Mouse (Mus musculus) spleen, embryonic (tissue): ENCODE measurements around the gene Cand1.

Experiments
- CTCF ChIA-PET: fragments of 350-600 bp; sonication (Branson Sonifier 250); formaldehyde crosslinking; loops from one replicate; lab custom pipeline; 2022; lab: Charles Lee

The Cand1 gene

GRCm38 (mm10) chr10:119239969-119240721, at the start of gene Cand1:
Cand1 (minus strand) TSS chr10:119240055.
- CTCF ChIA-PET: interaction anchor here (0.5 kb wide), 1 partner anchor 1709 kb away, joined by 3 read pairs; no protein-coding TSS in a partner anchor

- CTCF ChIA-PET: no interaction called here
Measured at GRCm38 (mm10) chr10:119278871-119279270, 39.0 kb upstream of the Cand1 start.

GRCm38 (mm10) chr10:119274333-119274732, 34.5 kb upstream of the Cand1 start:
- CTCF ChIA-PET: no interaction called here

GRCm38 (mm10) chr10:119272536-119272935, 32.7 kb upstream of the Cand1 start:
- CTCF ChIA-PET: no interaction called here

- CTCF ChIA-PET: no interaction called here
Measured at GRCm38 (mm10) chr10:119272005-119272404, 32.1 kb upstream of the Cand1 start.

- CTCF ChIA-PET: no interaction called here
Measured at GRCm38 (mm10) chr10:119271101-119271500, 31.2 kb upstream of the Cand1 start.

- CTCF ChIA-PET: no interaction called here
Measured at GRCm38 (mm10) chr10:119270384-119270985, 30.6 kb upstream of the Cand1 start.

GRCm38 (mm10) chr10:119264761-119265160, 24.9 kb upstream of the Cand1 start:
- CTCF ChIA-PET: no interaction called here

GRCm38 (mm10) chr10:119262821-119263220, 23.0 kb upstream of the Cand1 start:
- CTCF ChIA-PET: interaction anchor here (0.7 kb wide), 1 partner anchor 15 kb away, joined by 6 read pairs; no protein-coding TSS in a partner anchor

- CTCF ChIA-PET: interaction anchor here (0.6 kb wide), 1 partner anchor 16 kb away, joined by 3 read pairs; no protein-coding TSS in a partner anchor
Measured at GRCm38 (mm10) chr10:119257876-119258275, 18.0 kb upstream of the Cand1 start.

- CTCF ChIA-PET: no interaction called here
Measured at GRCm38 (mm10) chr10:119244146-119244545, 4.3 kb upstream of the Cand1 start.

- CTCF ChIA-PET: no interaction called here
Measured at GRCm38 (mm10) chr10:119240722-119241089, 851 bp upstream of the Cand1 start.

- CTCF ChIA-PET: interaction anchor here (0.5 kb wide), 1 partner anchor 1709 kb away, joined by 3 read pairs; no protein-coding TSS in a partner anchor
Measured at GRCm38 (mm10) chr10:119239633-119239968, 254 bp downstream of the Cand1 start.

GRCm38 (mm10) chr10:119238985-119239631, 747 bp downstream of the Cand1 start:
- CTCF ChIA-PET: interaction anchor here (0.7 kb wide), 1 partner anchor 1194 kb away, joined by 3 read pairs; no protein-coding TSS in a partner anchor

- CTCF ChIA-PET: no interaction called here
Measured at GRCm38 (mm10) chr10:119231526-119231925, 8.3 kb downstream of the Cand1 start.

GRCm38 (mm10) chr10:119230703-119231102, 9.2 kb downstream of the Cand1 start:
- CTCF ChIA-PET: interaction anchor here (0.5 kb wide), 1 partner anchor 363 kb away, joined by 7 read pairs; no protein-coding TSS in a partner anchor

GRCm38 (mm10) chr10:119230074-119230669, 9.7 kb downstream of the Cand1 start:
- CTCF ChIA-PET: interaction anchor here (0.7 kb wide), 1 partner anchor 765 kb away, joined by 3 read pairs; no protein-coding TSS in a partner anchor

- CTCF ChIA-PET: no interaction called here
Measured at GRCm38 (mm10) chr10:119223686-119224085, 16.2 kb downstream of the Cand1 start.

GRCm38 (mm10) chr10:119221631-119222030, 18.2 kb downstream of the Cand1 start:
- CTCF ChIA-PET: no interaction called here

GRCm38 (mm10) chr10:119219415-119219814, 20.4 kb downstream of the Cand1 start:
- CTCF ChIA-PET: no interaction called here

GRCm38 (mm10) chr10:119218274-119219080, 21.4 kb downstream of the Cand1 start:
- CTCF ChIA-PET: no interaction called here
